Mouse (Mus musculus): Measurements from ENCODE around the gene Set. TPM values are rescaled to one million over a fixed set of nuclear protein-coding genes. Genes with fewer than 3 reads are reported as not detected.

Gene Set
- polyA plus RNA-seq, 1 experiment: 118 TPM

DNA sequence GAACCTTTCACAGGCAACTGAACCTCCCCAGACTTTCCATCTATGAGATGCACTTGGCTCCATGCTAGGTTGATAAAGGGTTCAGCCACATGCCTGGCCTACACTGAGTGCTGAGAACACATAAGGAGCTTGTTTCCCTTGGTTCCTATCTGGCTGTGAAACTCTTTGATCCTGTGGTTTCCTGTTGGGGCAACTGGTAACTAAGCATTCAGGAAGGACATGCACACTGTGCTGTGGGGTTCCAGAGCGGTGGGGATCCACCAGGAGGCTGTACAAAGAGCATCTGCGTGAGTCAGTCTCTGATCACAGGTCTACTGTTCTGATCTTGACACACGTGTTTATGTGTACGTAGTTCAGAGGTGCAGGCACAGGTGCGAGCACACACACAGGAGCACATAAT lies 55.4 kb downstream of the Set start:
- no peak overlapping the region for H3K4me3 ChIP-seq
- H3K79me2 ChIP-seq (ENCODE audit: control insufficient read depth, insufficient read depth): no peaks in the 10 kb centered on the region
- H3K27me3 ChIP-seq (ENCODE audit: control insufficient read depth, insufficient read depth, insufficient read length): no peaks in the 10 kb centered on the region
- no peak for TF ChIP-seq MYOD1 (IDR thresholded peaks at IDR 0.05; ENCODE audit: control insufficient read depth in 1 of 3, insufficient read length in 2 of 3, low read depth in 2 of 3)
- no peak for TF ChIP-seq CEBPB (IDR thresholded peaks at IDR 0.05; ENCODE audit: insufficient read depth, poor library complexity, severe bottlenecking)
- no peak for TF ChIP-seq SRF (IDR thresholded peaks at IDR 0.05; ENCODE audit: control insufficient read depth, insufficient read length, low read depth)
- no peak for TF ChIP-seq TCF12 (IDR thresholded peaks at IDR 0.05; ENCODE audit: insufficient read depth, poor library complexity, severe bottlenecking)
- TF ChIP-seq POLR2A (IDR thresholded peaks at IDR 0.05; ENCODE audit: insufficient read length, low read depth): no peak
- no peak for TF ChIP-seq E2F4 (IDR thresholded peaks at IDR 0.05; ENCODE audit: insufficient read depth)
- no peak for TF ChIP-seq MYOG (IDR thresholded peaks at IDR 0.05; ENCODE audit: control insufficient read depth in 1 of 3, insufficient read depth in 1 of 3, insufficient read length in 2 of 3, low read depth in 2 of 3)
- no peak for TF ChIP-seq REST (IDR thresholded peaks at IDR 0.05; ENCODE audit: insufficient read depth, insufficient read length)
- TF ChIP-seq USF1 (IDR thresholded peaks at IDR 0.05; ENCODE audit: low read depth): no peak
- TF ChIP-seq TCF3 (IDR thresholded peaks at IDR 0.05; ENCODE audit: insufficient read length, low read depth): no peak
- TF ChIP-seq MAX (IDR thresholded peaks at IDR 0.05; ENCODE audit: low read depth): no peak
- no peak for TF ChIP-seq POLR2AphosphoS2 (IDR thresholded peaks at IDR 0.05; ENCODE audit: insufficient read length, low read depth)
- no peak overlapping the region for H3ac ChIP-seq (ENCODE audit: control insufficient read depth, insufficient read length)
- H3K4me2 ChIP-seq (ENCODE audit: low read depth): no peak overlapping the region
- H3K36me3 ChIP-seq (ENCODE audit: control insufficient read depth, insufficient read depth): no peaks in the 10 kb centered on the region

DNA sequence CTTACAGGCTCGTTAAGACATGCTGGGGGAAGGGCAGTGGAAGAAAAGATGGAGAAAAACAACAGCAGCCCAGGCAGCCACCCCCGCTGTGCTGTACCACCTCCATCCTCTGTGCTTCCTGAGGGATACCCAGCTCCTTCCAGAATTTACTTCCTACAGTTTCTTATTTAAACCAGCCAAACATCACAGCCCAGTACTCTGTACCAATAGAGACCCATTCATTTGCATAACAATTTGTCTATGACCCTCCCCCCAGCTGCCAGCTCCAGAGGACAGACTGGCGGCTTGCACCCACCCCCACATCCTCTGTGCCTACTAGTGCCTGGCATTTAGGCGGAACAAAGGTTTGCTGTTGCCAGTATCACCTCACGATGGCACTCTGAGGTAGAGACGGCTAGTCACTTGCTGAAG lies 62.5 kb downstream of the Set start:
- Histone ChIP-seq H3ac (ENCODE audit: control insufficient read depth, insufficient read length) (no peak overlapping the region), H3K27me3 (ENCODE audit: control insufficient read depth, insufficient read depth, insufficient read length) (no peaks in the 10 kb centered on the region), H3K79me2 (ENCODE audit: control insufficient read depth, insufficient read depth) (peaks cover 9% of the 10 kb centered on the region), H3K4me3 (no peak overlapping the region), H3K4me2 (ENCODE audit: low read depth) (no peak overlapping the region), H3K36me3 (ENCODE audit: control insufficient read depth, insufficient read depth) (no peaks in the 10 kb centered on the region)
- TF ChIP-seq SRF (IDR thresholded peaks at IDR 0.05; ENCODE audit: control insufficient read depth, insufficient read length, low read depth) (no peak), MYOG (IDR thresholded peaks at IDR 0.05; ENCODE audit: control insufficient read depth in 1 of 3, insufficient read depth in 1 of 3, insufficient read length in 2 of 3, low read depth in 2 of 3) (no peak), POLR2AphosphoS2 (IDR thresholded peaks at IDR 0.05; ENCODE audit: insufficient read length, low read depth) (no peak), E2F4 (IDR thresholded peaks at IDR 0.05; ENCODE audit: insufficient read depth) (no peak), USF1 (IDR thresholded peaks at IDR 0.05; ENCODE audit: low read depth) (no peak), CEBPB (IDR thresholded peaks at IDR 0.05; ENCODE audit: insufficient read depth, poor library complexity, severe bottlenecking) (no peak), MAX (IDR thresholded peaks at IDR 0.05; ENCODE audit: low read depth) (no peak)

DNA sequence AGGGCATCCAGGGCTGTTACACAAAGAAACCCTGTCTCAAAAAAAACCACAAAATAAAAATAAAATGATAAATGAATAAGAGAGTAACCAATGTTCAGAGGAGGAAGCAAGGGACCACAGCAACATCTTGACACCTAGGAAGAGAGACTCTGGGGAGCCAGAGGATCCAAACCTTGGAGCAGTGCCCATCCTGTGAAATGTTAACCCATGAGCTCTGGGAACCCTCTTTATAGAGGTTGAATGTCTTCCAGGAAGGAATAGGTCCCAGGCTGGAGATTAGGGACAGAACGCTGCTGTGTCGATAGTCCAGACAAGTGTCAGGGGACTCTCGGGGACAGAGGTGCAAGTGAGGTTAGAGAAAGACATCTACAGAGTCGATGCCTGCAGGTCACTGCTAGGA lies 63.1 kb downstream of the Set start:
- Histone ChIP-seq H3K4me2 (ENCODE audit: low read depth) (no peak overlapping the region), H3K4me3 (no peak overlapping the region), H3ac (ENCODE audit: control insufficient read depth, insufficient read length) (no peak overlapping the region), H3K27me3 (ENCODE audit: control insufficient read depth, insufficient read depth, insufficient read length) (no peaks in the 10 kb centered on the region), H3K36me3 (ENCODE audit: control insufficient read depth, insufficient read depth) (no peaks in the 10 kb centered on the region), H3K79me2 (ENCODE audit: control insufficient read depth, insufficient read depth) (peaks cover 9% of the 10 kb centered on the region)
- TF ChIP-seq SRF (IDR thresholded peaks at IDR 0.05; ENCODE audit: control insufficient read depth, insufficient read length, low read depth) (no peak), CEBPB (IDR thresholded peaks at IDR 0.05; ENCODE audit: insufficient read depth, poor library complexity, severe bottlenecking) (no peak), USF1 (IDR thresholded peaks at IDR 0.05; ENCODE audit: low read depth) (no peak), TCF12 (IDR thresholded peaks at IDR 0.05; ENCODE audit: insufficient read depth, poor library complexity, severe bottlenecking) (no peak), MAX (IDR thresholded peaks at IDR 0.05; ENCODE audit: low read depth) (no peak), MYOG (IDR thresholded peaks at IDR 0.05; ENCODE audit: control insufficient read depth in 1 of 3, insufficient read depth in 1 of 3, insufficient read length in 2 of 3, low read depth in 2 of 3) (no peak)

Other genes starting within 250 kb of the Set start
- 43.8 TPM for gene Urm1, start 237.3 kb upstream of the Set start, polyA plus RNA-seq (2012; fragmentation: generic; extraction: Trizol)
- gene Cercam, start 188.2 kb upstream of the Set start, polyA plus RNA-seq (2012; fragmentation: generic; extraction: Trizol): 10.8 TPM
- 37.8 TPM for gene Odf2, start 168.2 kb upstream of the Set start, polyA plus RNA-seq (2012; fragmentation: generic; extraction: Trizol)
- 25.1 TPM for gene Gle1, start 122.0 kb upstream of the Set start, polyA plus RNA-seq (2012; fragmentation: generic; extraction: Trizol)
- 167 TPM for gene Sptan1, start 91.8 kb upstream of the Set start, polyA plus RNA-seq (2012; fragmentation: generic; extraction: Trizol)
- 21.6 TPM for gene Wdr34, start 8.5 kb upstream of the Set start, polyA plus RNA-seq (2012; fragmentation: generic; extraction: Trizol)
- gene Pkn3, start 20.3 kb downstream of the Set start, polyA plus RNA-seq (2012; fragmentation: generic; extraction: Trizol): 4.3 TPM
- gene Zdhhc12, start 36.3 kb downstream of the Set start, polyA plus RNA-seq (2012; fragmentation: generic; extraction: Trizol): 20.8 TPM
- 13.1 TPM for gene Zer1, start 67.2 kb downstream of the Set start, polyA plus RNA-seq (2012; fragmentation: generic; extraction: Trizol)
- 25.8 TPM for gene Tbc1d13, start 76.4 kb downstream of the Set start, polyA plus RNA-seq (2012; fragmentation: generic; extraction: Trizol)
- gene Endog, start 114.1 kb downstream of the Set start, polyA plus RNA-seq (2012; fragmentation: generic; extraction: Trizol): 17.6 TPM
- 28.7 TPM for gene Spout1, start 121.1 kb downstream of the Set start, polyA plus RNA-seq (2012; fragmentation: generic; extraction: Trizol)
- 11.3 TPM for gene Kyat1, start 148.5 kb downstream of the Set start, polyA plus RNA-seq (2012; fragmentation: generic; extraction: Trizol)
- gene Lrrc8a, start 180.3 kb downstream of the Set start, polyA plus RNA-seq (2012; fragmentation: generic; extraction: Trizol): 22.6 TPM
- gene Gm28035, start 183.2 kb downstream of the Set start, polyA plus RNA-seq (2012; fragmentation: generic; extraction: Trizol): 0.55 TPM
- 14.7 TPM for gene Phyhd1, start 208.8 kb downstream of the Set start, polyA plus RNA-seq (2012; fragmentation: generic; extraction: Trizol)
- not detected for gene Gm28038, start 223.7 kb downstream of the Set start, polyA plus RNA-seq (2012; fragmentation: generic; extraction: Trizol)
- 28.3 TPM for gene Dolk, start 229.0 kb downstream of the Set start, polyA plus RNA-seq (2012; fragmentation: generic; extraction: Trizol)
- gene Nup188, start 229.0 kb downstream of the Set start, polyA plus RNA-seq (2012; fragmentation: generic; extraction: Trizol): 54.0 TPM